In the genomic region with DNA sequence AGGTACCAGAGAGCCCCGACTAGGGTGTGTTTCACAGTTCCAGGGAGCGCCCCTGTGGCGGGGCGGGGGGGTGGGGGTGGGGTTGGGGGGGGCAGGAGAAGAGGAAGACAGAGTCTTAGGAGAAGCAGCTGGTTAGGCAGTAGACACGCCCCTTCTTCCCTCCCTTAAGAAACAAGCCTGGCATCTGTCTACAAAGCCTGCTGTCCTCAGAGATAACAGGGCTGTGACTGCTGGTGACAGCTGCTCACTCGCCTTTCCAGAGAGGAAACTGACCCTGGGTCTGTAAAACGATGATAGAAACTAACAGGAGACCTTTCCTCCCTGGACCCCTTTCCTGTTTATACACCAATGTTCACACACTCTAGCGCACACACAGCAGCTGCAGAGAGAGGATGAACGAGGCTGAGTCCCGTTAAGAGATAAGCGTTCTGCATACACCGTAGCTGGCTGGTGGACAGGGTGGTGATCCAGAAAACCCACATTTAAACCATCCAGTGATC, we compare ENCODE assay signal across 7 mouse cellular contexts.
DNase-seq lines count a peak whose midpoint lies in the region; ATAC-seq and TF ChIP-seq lines count a peak whose summit lies in the region.

No protein-coding gene starts in this region.

- H3K27me3 ChIP-seq in heart, postnatal 0 days (ENCODE audit: control insufficient read depth, insufficient read depth, low read length), result no peaks in the 10 kb centered on the region
- peaks cover 6% of the 10 kb centered on the region; the same call in 1 of the 2 replicates for H3K27me3 ChIP-seq in liver, embryonic 12.5 days (replicated peaks)

- no peaks in the 10 kb centered on the region for H3K9me3 ChIP-seq in heart, postnatal 0 days (replicated peaks; ENCODE audit: control insufficient read depth, low read length)
- H3K9me3 ChIP-seq in liver, embryonic 12.5 days (replicated peaks), result no peaks in the 10 kb centered on the region

- DNase-seq in MN1 (ENCODE audit: low spot score), result peak; percentile 42
- peak; percentile 61 for DNase-seq in embryo, embryonic 10.5 days (ENCODE audit: low spot score)
- peak; percentile 79 for DNase-seq in heart, postnatal 0 days (ENCODE audit: low spot score)
- DNase-seq in gastrocnemius, postnatal 36 days, result no peak

- H3K36me3 ChIP-seq in heart, postnatal 0 days (replicated peaks; ENCODE audit: control insufficient read depth, insufficient read depth, low read length), result no peaks in the 10 kb centered on the region
- no peaks in the 10 kb centered on the region for H3K36me3 ChIP-seq in liver, embryonic 12.5 days

- TF ChIP-seq CTCF in heart, postnatal 0 days (IDR thresholded peaks at IDR 0.05; ENCODE audit: low read depth), result no peak

- 8% methylated on average over 11 of the region's 12 CpGs for WGBS in heart, postnatal 0 days
- under 1% methylated on average over 12 of the region's 12 CpGs for WGBS in liver, embryonic 12.5 days (ENCODE audit: insufficient replicate concordance)

- ATAC-seq in heart, postnatal 0 days (ENCODE audit: insufficient read depth, low read depth), result peak; percentile 47
- ATAC-seq in liver, embryonic 12.5 days, result peak; percentile 86
- peak; percentile 28; the same call in 1 of the 2 replicates for ATAC-seq in neutrophil, adult 5-6 weeks (ENCODE audit: extremely low read depth, insufficient number of reproducible peaks, low FRiP score, poor library complexity, severe bottlenecking)
- no peak for ATAC-seq in frontal cortex, adult (ENCODE audit: low TSS enrichment)

- peak overlapping the region; percentile 71 for H3K27ac ChIP-seq in heart, postnatal 0 days (ENCODE audit: low read depth)
- H3K27ac ChIP-seq in liver, embryonic 12.5 days, result peak overlapping the region; percentile 72; the same call in 1 of the 2 replicates

- H3K4me1 ChIP-seq in heart, postnatal 0 days (ENCODE audit: control insufficient read depth, insufficient read depth), result peaks cover 36% of the 10 kb centered on the region
- peaks cover 63% of the 10 kb centered on the region for H3K4me1 ChIP-seq in liver, embryonic 12.5 days

- no peak overlapping the region for H3K4me3 ChIP-seq in heart, postnatal 0 days (ENCODE audit: low read depth, low read length)
- H3K4me3 ChIP-seq in liver, embryonic 12.5 days, result peak overlapping the region; percentile 0; the same call in 1 of the 2 replicates

- intact Hi-C loops in gastrocnemius, postnatal 36 days (cut with DNase I), result no loop called here

- H3K4me2 ChIP-seq in heart, postnatal 0 days (ENCODE audit: low read depth, low read length), result peak overlapping the region; percentile 14
- peak overlapping the region; percentile 57 for H3K4me2 ChIP-seq in liver, embryonic 12.5 days

- peak; percentile 64; the same call in 1 of the 2 replicates for TF ChIP-seq EP300 in heart, postnatal 0 days (IDR thresholded peaks at IDR 0.05; ENCODE audit: low read depth)

- H3K9ac ChIP-seq in heart, postnatal 0 days (replicated peaks; ENCODE audit: low read depth, low read length), result no peak overlapping the region
- 0 out of 2 replicates have a peak overlapping the region, but pooled peaks have one; percentile 9 for H3K9ac ChIP-seq in liver, embryonic 12.5 days

Comparison
In these comparisons a context has a peak if more than half of its experiments do, and no peak if none do; other contexts are left out.
1. DNase-seq: peak in MN1 (single experiment), embryo, embryonic 10.5 days (single experiment) and heart, postnatal 0 days (single experiment); none in gastrocnemius, postnatal 36 days (0 of 2).